Mouse (Mus musculus): Measurements from ENCODE around the gene Hist2h2aa1. TPM values are rescaled to one million over a fixed set of nuclear protein-coding genes. Genes with fewer than 3 reads are reported as not detected.
"Not testable (repeated sequence)": the region's sequence is repeated elsewhere in the genome, so short reads cannot be mapped to it uniquely, and the experiment has no call there.

Hist2h2aa1 gene
- polyA plus RNA-seq (2012; rRNA removed) (44.2 and 73.5 TPM in 2 replicates), polyA plus RNA-seq (2014; fragmentation: Nextera tagmentation; extraction: Ambion mirVana) (18.1 and 21.2 TPM in 2 replicates)

GRCm38 (mm10) chr3:96245003-96245886 lies at the start of gene Hist2h2aa1:
TSS of gene Hist2h2aa1 (plus strand) at chr3:96245497.
- H3K27me3 ChIP-seq (ENCODE audit: control insufficient read depth, insufficient read depth, low read length); H3K9me3 ChIP-seq (ENCODE audit: control insufficient read depth, low read length); H3K36me3 ChIP-seq (ENCODE audit: control insufficient read depth, insufficient read depth, low read length): not testable (repeated sequence)
- ATAC-seq (ENCODE audit: low FRiP score, low read depth) = peak; percentile 89
- peak within 1 kb of the TSS; percentile 58 for H3K4me2 ChIP-seq (replicated peaks; ENCODE audit: low read depth, low read length, severe bottlenecking)
- H3K4me3 ChIP-seq (replicated peaks; ENCODE audit: low read length) = peak within 1 kb of the TSS; percentile 52
- H3K27ac ChIP-seq (replicated peaks; ENCODE audit: low read depth, low read length) = peak within 1 kb of the TSS; percentile 96
- H3K4me1 ChIP-seq (ENCODE audit: control insufficient read depth, insufficient read depth, low read length) = peaks cover 27% of the 10 kb centered on the region
- H3K9ac ChIP-seq (ENCODE audit: low read depth, low read length, severe bottlenecking) = peak within 1 kb of the TSS; percentile 68
- DNase-seq (ENCODE audit: low spot score) = peak; percentile 70
- WGBS = under 1% methylated on average over 25 of the region's 88 CpGs

DNA sequence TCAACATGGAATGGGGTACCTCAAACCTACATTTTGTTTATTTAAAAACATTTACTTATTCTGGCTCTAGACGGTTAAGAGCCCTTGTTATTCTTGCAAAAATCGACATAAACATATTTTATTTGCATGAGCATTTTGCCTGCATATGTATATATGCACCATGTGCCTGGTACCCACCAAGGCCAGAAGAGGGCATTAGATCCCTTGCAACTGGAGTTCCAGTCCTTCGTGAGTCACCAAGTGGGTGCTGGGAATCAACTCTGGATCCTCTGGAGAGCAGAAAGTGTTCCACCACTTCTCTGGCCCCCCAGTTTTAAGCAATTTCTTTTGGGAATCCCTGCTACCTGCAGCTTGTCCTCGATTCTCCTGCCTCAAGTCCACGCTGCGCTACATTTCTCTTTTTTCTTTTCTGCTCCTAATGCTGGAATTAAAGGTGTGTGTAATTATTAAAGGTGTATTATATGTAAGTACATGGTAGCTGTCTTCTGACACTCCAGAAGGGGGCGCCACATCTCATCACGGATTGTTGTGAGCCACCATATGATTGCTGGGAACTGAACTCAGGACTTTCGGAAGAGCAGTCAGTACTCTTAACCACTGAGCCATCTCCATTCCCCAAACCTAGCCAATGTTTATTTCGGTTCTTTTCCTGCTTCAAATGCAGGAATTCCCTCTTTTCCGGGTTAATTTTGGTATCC lies 49.5 kb upstream of the Hist2h2aa1 start:
- 89% methylated on average over 11 of the region's 11 CpGs for WGBS
- no peak for DNase-seq (ENCODE audit: low spot score)

DNA sequence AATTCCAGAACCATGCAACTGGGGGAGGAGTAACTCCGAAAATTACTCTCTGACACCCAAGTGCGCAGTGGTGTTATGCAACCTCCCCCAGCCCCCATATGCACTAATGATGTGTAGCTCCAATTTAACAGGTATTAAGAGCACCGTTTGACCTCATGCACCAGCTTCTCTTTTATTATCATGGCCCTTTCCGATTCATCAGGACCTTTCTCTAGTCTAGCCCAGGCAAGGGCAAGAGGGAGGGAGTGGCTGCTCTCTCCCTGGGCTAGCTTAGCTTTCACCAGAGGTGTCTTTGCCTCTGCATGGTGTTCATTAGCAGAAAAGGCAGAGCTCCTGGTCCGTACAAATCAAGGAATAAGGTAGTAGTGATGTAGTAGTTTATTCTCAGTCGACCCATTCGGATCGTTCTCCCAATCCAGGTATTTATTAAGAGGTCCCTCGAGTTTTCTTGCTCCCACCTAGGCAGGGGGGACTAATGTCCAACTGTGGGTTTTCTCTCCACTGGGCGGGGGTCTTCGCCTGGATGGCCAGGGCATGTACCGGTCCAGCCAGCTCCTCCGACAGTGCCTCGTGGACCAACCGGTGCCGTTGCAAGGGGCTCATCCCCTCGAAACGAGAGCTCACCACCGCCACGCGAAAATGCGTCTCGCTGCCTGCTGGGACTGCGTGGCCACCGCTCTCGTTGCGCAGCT lies 48.7 kb upstream of the Hist2h2aa1 start:
- Histone ChIP-seq H3K27me3 (ENCODE audit: control insufficient read depth, insufficient read depth, low read length) (no peaks in the 10 kb centered on the region), H3K4me1 (ENCODE audit: control insufficient read depth, insufficient read depth, low read length) (peaks cover 12% of the 10 kb centered on the region), H3K4me3 (replicated peaks; ENCODE audit: low read length) (peak overlapping the region; percentile 68), H3K9me3 (ENCODE audit: control insufficient read depth, low read length) (no peaks in the 10 kb centered on the region), H3K27ac (replicated peaks; ENCODE audit: low read depth, low read length) (peak overlapping the region; percentile 96), H3K36me3 (ENCODE audit: control insufficient read depth, insufficient read depth, low read length) (0 out of 2 replicates have a peak, but pooled peaks cover under 1% of the 10 kb centered on the region), H3K4me2 (replicated peaks; ENCODE audit: low read depth, low read length, severe bottlenecking) (peak overlapping the region; percentile 95), H3K9ac (ENCODE audit: low read depth, low read length, severe bottlenecking) (peak overlapping the region; percentile 81)
- WGBS = 17% methylated on average over 26 of the region's 27 CpGs
- no peak for TF ChIP-seq POLR2A (IDR thresholded peaks at IDR 0.05; ENCODE audit: borderline replicate concordance, extremely low read depth, insufficient read depth, insufficient read length)
- ATAC-seq (ENCODE audit: low FRiP score, low read depth) (no peak; the same call in 1 of the 2 replicates), DNase-seq (ENCODE audit: low spot score) (no peak)

More for the DNA sequence above, 49.5 kb upstream of the Hist2h2aa1 start:
- no peak for ATAC-seq (ENCODE audit: low FRiP score, low read depth)
- Histone ChIP-seq H3K27ac (replicated peaks; ENCODE audit: low read depth, low read length) (no peak overlapping the region), H3K36me3 (ENCODE audit: control insufficient read depth, insufficient read depth, low read length) (0 out of 2 replicates have a peak, but pooled peaks cover 3% of the 10 kb centered on the region), H3K4me2 (replicated peaks; ENCODE audit: low read depth, low read length, severe bottlenecking) (no peak overlapping the region), H3K27me3 (ENCODE audit: control insufficient read depth, insufficient read depth, low read length) (no peaks in the 10 kb centered on the region), H3K4me3 (replicated peaks; ENCODE audit: low read length) (no peak overlapping the region; the same call in 1 of the 2 replicates), H3K9me3 (ENCODE audit: control insufficient read depth, low read length) (no peaks in the 10 kb centered on the region), H3K9ac (ENCODE audit: low read depth, low read length, severe bottlenecking) (no peak overlapping the region), H3K4me1 (ENCODE audit: control insufficient read depth, insufficient read depth, low read length) (peaks cover 12% of the 10 kb centered on the region)
- no peak for TF ChIP-seq POLR2A (IDR thresholded peaks at IDR 0.05; ENCODE audit: borderline replicate concordance, extremely low read depth, insufficient read depth, insufficient read length)

DNA sequence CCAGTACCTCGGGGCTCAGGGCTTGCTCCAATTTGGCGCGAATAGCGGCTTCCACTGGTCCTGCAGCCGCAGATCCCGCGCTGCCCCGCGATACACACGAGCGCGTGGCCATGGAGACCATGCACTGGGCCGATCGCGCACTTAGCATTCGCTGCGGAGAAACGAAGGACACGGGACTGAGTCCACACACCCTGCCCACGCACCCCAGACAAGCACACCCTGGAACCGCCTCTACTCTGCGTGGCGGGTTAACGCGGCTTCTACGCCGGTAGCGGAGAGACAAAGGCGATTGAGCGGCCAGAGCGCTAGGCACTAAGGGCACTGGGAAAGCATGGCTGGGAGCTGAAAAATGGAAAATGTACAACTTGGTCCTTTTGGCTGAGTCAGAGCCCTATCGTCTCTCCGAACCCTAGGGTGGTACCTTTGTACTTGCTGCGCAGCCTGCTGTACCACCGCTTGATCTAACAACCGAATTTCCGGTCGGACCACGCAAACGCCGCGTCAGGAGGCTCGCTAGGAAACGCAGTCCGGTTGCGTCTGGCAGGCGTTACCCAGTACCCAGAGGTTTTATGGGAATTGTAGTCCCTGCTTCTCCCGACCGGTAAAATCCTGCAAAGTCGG lies 48.1 kb upstream of the Hist2h2aa1 start:
- Histone ChIP-seq H3K4me1 (ENCODE audit: control insufficient read depth, insufficient read depth, low read length) (peaks cover 12% of the 10 kb centered on the region), H3K9me3 (ENCODE audit: control insufficient read depth, low read length) (no peaks in the 10 kb centered on the region), H3K4me2 (replicated peaks; ENCODE audit: low read depth, low read length, severe bottlenecking) (peak overlapping the region; percentile 95), H3K9ac (ENCODE audit: low read depth, low read length, severe bottlenecking) (peak overlapping the region; percentile 81), H3K4me3 (replicated peaks; ENCODE audit: low read length) (peak overlapping the region; percentile 68), H3K27me3 (ENCODE audit: control insufficient read depth, insufficient read depth, low read length) (no peaks in the 10 kb centered on the region), H3K36me3 (ENCODE audit: control insufficient read depth, insufficient read depth, low read length) (no peaks in the 10 kb centered on the region), H3K27ac (replicated peaks; ENCODE audit: low read depth, low read length) (peak overlapping the region; percentile 96)
- ATAC-seq (ENCODE audit: low FRiP score, low read depth) = peak; percentile 96
- peak; percentile 95 for DNase-seq (ENCODE audit: low spot score)
- peak; percentile 91; the same call in 1 of the 2 replicates for TF ChIP-seq POLR2A (IDR thresholded peaks at IDR 0.05; ENCODE audit: borderline replicate concordance, extremely low read depth, insufficient read depth, insufficient read length)
- WGBS = under 1% methylated on average over 49 of the region's 50 CpGs
